Mouse (Mus musculus) bone marrow, adult 2 months (tissue): ENCODE data around the gene Trim50. TPM values are rescaled to one million over a fixed set of nuclear protein-coding genes. Genes with fewer than 3 reads are reported as not detected.
"Not testable (repeated sequence)": the region's sequence is repeated elsewhere in the genome, so short reads cannot be mapped to it uniquely, and the experiment has no call there.

ENCODE experiments used
- H3K27ac ChIP-seq: fragments of 200-500 bp; 2 replicates; pipeline ENCODE4 v1.5.1; 2012; ENCODE audit warnings: low read depth, mild to moderate bottlenecking, control low read depth, inconsistent platforms, low read length; ENCODE audit not compliant: control insufficient read depth, poor library complexity, insufficient read depth
- H3K4me1 ChIP-seq: fragments of 200-500 bp; 2 replicates; pipeline ENCODE4 v1.6.1; 2011; ENCODE audit warnings: low read length; ENCODE audit not compliant: control insufficient read depth, insufficient read depth
- H3K4me3 ChIP-seq: fragments of 200-500 bp; replicated peaks from 2 replicates; pipeline ENCODE3; 2011; ENCODE audit warnings: mild to moderate bottlenecking, low read depth, low read length, control low read depth; ENCODE audit not compliant: control insufficient read depth
- CTCF ChIP-seq: fragments of 200-500 bp; IDR thresholded peaks from 2 replicates; pipeline ENCODE4 v1.5.1; 2011; ENCODE audit warnings: low read length, control low read depth; ENCODE audit not compliant: control insufficient read depth, insufficient read depth
- POLR2A ChIP-seq: fragments of 200-500 bp; IDR thresholded peaks from 2 replicates; pipeline ENCODE4 v1.6.1; 2011; ENCODE audit warnings: low read depth, mild to moderate bottlenecking, control low read depth, low read length, borderline replicate concordance; ENCODE audit not compliant: control insufficient read depth
- WGBS: fragments of 180-500 bp; shearing (Covaris S2); methylation state at CpG from one replicate; pipeline ENCODE4 v1.1.7; 2018; 5-methylcytosine and 5-hydroxymethylcytosine counted together
- polyA plus RNA-seq: library from polyadenylated mRNA; stranded (reverse); fragments of >200 nt; gene quantifications from 2 replicates; pipeline ENCODE4 v1.2.4, GENCODE M21; 2011; ENCODE audit warnings: low replicate concordance; ENCODE audit not compliant: missing spikeins, insufficient read depth, insufficient read length

The Trim50 gene
- polyA plus RNA-seq, 1 experiment: not detected

- WGBS: 76% methylated on average over 2 of the region's 2 CpGs
- TF ChIP-seq POLR2A (no peak), CTCF (no peak)
- Histone ChIP-seq H3K4me3 (no peak overlapping the region), H3K27ac (no peak overlapping the region), H3K4me1 (no peaks in the 10 kb centered on the region)
Measured at GRCm38 (mm10) chr5:135357556-135357955, 4.5 kb downstream of the Trim50 start.

- H3K27ac ChIP-seq: no peak overlapping the region
- H3K4me1 ChIP-seq: no peaks in the 10 kb centered on the region
- H3K4me3 ChIP-seq: no peak overlapping the region
- no peak for TF ChIP-seq POLR2A
- TF ChIP-seq CTCF: no peak
- 83% methylated on average over 2 of the region's 2 CpGs for WGBS
Measured at GRCm38 (mm10) chr5:135359772-135360171, 6.7 kb downstream of the Trim50 start.

DNA sequence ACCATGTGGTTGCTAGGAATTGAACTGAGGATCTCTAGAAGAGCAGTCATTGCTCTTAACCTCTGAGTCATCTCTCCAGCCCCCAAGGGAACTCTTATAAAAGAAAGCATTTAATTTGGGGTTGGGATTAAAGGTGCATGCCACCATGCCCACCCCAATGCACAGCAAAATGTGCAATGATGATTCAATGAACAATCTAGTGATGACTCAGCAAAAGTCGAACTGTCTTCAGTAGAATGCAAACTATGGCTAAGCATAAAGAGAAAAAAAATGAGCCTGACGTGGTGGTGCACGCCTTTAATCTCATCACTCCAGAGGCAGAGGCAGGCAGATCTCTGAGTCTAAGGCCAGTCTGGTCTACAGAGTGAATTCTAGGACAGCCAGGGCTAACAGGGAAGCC is 9.5 kb downstream of the Trim50 start:
- no peak for TF ChIP-seq CTCF
- TF ChIP-seq POLR2A: no peak
- no peaks in the 10 kb centered on the region for H3K4me1 ChIP-seq
- H3K27ac ChIP-seq: no peak overlapping the region
- 60% methylated on average over 3 of the region's 3 CpGs for WGBS
- H3K4me3 ChIP-seq: no peak overlapping the region

DNA sequence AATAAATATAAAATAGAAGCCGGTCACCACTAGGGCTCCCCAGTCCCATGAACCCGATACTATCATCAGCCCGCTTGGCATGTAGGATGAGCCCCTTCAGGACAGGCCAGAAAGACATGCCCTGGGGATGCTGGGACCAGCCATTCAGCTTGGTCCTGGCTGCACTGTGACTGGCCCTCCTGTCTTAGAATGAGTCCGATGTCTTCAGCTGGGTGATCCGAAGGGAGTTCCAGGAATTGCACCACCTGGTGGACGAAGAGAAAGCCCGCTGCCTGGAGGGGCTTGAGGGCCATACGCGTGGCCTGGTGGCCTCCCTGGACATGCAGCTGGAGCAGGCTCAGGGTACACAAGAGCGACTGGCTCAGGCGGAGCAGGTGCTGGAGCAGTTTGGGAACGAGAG is 10.4 kb downstream of the Trim50 start:
- 31% methylated on average over 12 of the region's 12 CpGs for WGBS
- TF ChIP-seq POLR2A: no peak
- TF ChIP-seq CTCF: peak; percentile 62
- no peak overlapping the region for H3K4me3 ChIP-seq
- no peak overlapping the region for H3K27ac ChIP-seq
- H3K4me1 ChIP-seq: no peaks in the 10 kb centered on the region; the same call in 1 of the 2 replicates

GRCm38 (mm10) chr5:135367841-135368240 is 14.7 kb downstream of the Trim50 start:
- Histone ChIP-seq H3K4me1 (no peaks in the 10 kb centered on the region; the same call in 1 of the 2 replicates), H3K27ac (no peak overlapping the region), H3K4me3 (no peak overlapping the region)
- 51% methylated on average over 6 of the region's 6 CpGs for WGBS
- TF ChIP-seq CTCF (no peak), POLR2A (no peak)

GRCm38 (mm10) chr5:135368312-135368711 is 15.2 kb downstream of the Trim50 start:
- TF ChIP-seq POLR2A (no peak), CTCF (no peak)
- no peak overlapping the region for H3K27ac ChIP-seq
- no peaks in the 10 kb centered on the region; the same call in 1 of the 2 replicates for H3K4me1 ChIP-seq
- 71% methylated on average over 6 of the region's 6 CpGs for WGBS
- no peak overlapping the region for H3K4me3 ChIP-seq

GRCm38 (mm10) chr5:135369196-135369595 is 16.1 kb downstream of the Trim50 start:
- not testable (repeated sequence) for H3K27ac ChIP-seq, H3K4me1 ChIP-seq
- H3K4me3 ChIP-seq: peak overlapping the region; percentile 2
- WGBS: 62% methylated on average over 9 of the region's 9 CpGs

DNA sequence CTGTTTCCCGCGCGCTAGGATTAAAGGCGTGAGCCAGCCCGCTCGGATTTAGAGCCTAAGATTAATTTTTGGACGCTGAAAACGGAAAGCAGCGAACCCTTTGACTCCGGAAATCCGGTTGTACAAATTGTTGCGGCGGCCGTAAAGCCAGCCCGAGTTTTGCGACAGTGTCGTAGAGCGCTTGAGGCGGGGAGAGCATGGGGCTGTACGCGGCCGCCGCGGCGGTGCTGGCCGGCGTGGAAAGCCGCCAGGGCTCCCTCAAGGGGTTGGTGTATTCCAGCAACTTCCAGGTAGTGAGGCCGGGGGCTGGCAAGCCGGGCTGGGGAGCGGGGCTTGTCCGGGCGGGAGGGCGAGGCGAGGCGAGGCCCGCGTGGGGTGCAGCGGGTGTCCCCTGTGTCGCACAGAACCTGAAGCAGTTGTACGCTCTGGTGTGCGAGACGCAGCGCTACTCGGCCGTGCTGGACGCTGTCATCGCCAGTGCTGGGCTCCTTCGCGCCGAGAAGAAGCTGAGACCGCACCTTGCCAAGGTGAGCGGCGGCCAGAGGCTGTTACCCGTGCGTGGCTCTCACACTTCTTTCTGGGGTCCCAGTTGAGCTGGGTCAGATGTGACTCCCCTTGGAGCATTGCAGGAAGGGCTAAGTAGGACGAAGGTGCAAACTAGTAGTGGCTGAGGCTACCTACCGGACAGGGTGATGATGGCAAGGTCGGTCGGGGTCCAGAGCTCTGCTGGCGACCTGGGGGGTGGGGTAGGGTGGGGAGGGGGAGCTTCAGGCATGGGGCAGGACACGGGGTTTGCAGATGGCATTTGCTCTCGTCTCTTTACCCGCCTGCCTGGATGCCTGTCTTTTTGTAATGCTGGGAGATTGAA is 16.9 kb downstream of the Trim50 start, which contains the start of gene Nsun5:
Nsun5 (plus strand) TSS at position 167 of the 868 bp plus-strand sequence.
- Histone ChIP-seq H3K27ac (peak within 1 kb of the TSS; percentile 79), H3K4me1 (no peaks in the 10 kb centered on the region; the same call in 1 of the 2 replicates), H3K4me3 (peak within 1 kb of the TSS; percentile 89)
- TF ChIP-seq POLR2A: no peak; the same call in 1 of the 2 replicates
- TF ChIP-seq CTCF: no peak
- WGBS: 1% methylated on average over 64 of the region's 64 CpGs
